Mouse (Mus musculus) frontal cortex, postnatal 36 days (tissue): ENCODE measurements around the gene Tcf20.

ENCODE experiments used
- DNase-seq, 2 experiments: peaks; one replicate each; pipeline ENCODE4 v3.0.0; 2022; ENCODE audit warnings: low spot score in 2 of 2

The Tcf20 gene

DNA sequence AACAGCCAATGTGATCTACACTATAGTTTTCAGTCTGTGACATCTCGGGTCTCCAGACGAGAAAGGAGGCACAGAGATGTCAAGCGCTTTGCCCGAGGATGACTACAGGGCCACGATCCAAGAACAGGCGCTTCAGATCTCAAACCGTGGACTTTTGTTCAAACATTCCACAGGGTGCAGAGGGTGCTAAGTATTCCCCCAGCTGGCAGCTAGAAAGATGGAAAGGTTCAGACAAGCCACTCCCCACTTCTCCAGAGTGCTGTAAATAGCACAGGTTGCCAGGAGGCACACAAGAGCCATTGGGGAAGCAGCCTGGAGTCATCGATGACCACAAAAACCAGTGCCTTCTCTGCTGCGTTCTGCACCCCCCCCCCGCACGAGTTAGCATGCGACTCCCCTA is 28.5 kb downstream of the Tcf20 start:
- DNase-seq: no peak

DNA sequence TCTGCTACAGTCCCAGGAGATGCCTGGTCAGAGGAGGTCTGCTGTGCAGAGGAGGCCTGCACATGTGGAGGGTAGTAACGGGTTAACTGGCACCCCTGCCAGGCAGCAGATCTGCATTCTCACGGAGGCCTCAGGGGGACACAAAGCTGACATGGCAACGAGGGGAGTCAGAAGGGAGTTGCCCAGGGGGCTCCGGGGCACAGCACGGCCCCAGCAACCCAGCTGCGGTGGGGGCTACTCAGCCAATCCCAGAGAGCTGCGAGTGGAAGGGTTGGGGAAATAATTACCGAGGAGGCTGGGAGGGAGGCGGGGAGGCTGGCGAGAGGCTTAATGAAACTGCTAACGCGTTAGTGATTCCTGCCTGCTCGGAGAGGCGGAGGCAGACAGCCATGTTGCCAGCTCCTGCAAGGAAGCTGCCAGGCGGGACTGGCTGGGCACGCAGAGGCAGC is 29.4 kb downstream of the Tcf20 start:
- DNase-seq: peak; percentile 71 to 73

DNA sequence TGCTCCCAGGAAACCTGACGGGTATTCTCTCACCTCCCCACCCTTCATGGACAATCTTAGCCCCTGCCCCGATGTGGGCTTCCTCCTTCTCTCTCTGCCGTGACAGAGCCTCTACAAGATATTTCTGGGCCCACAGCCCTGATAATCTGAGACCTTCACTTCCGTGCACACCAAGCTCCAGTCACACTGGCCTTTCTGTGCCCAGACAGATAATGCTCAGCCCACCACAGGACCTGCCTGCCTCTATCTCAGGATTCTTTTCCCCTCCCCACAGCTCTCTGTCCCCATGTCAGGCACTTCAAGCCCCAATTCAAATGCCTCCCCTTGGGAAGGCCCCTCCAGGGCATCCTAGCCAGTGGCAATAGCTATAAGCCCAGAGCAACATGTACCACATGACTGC is 31.0 kb downstream of the Tcf20 start:
- no peak for DNase-seq

DNA sequence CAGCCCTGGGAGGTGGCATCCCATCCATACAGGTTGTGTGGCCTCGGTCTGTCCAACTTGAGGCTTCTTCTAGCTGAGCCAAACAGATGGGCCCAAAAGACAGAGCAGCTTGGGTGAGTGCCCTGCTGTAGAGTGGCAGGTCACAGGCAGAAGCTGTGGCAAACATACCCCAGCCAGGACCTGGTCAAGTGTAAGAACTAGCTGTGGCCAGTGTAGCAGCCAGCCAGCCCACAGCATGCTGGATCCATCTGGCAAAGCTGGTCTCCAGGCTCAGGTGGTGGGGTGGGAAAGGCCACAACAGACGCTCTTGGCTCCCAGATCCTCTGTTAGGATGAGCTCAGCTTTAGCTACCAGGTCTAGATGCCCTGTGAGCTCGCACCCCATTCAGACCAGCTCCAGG is 31.4 kb downstream of the Tcf20 start:
- DNase-seq: no peak

DNA sequence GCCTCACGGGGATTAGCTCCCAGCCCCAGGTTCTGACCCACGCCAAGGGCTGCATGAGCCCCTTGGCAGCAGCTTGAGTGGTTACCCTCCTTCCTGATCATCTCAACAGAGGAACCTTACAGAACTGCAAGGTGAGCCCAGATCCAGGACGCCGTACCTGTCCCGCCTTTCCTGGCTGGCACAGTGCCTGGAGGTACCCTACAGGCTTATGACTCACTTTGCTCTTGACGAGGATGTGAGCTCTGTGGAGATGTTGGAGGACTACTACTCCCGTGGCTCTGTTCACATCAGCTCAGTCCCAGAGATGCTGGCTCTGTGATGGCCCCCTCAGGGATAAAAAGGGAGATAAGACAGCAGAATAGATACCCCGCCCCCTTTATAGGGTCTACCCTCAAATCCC is 32.4 kb downstream of the Tcf20 start:
- DNase-seq: no peak

DNA sequence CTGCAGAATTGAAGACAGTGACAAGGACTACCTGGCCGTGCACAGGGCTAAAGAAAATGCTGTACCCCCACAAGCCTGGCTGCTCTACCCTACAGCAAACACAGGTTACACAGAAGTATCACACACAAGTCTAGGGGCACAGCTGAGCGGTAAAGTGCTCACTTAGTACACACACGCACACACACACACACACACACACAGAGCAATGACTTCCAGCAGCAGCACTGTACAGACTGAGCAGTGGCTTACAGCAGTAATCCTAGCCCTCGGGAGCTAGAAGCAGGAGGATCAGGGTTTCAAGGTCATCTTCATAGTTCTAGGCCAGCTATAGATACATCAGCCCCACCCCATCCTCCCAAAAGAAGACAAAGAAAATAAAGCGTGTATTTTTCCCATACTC is 33.6 kb downstream of the Tcf20 start:
- no peak for DNase-seq

DNA sequence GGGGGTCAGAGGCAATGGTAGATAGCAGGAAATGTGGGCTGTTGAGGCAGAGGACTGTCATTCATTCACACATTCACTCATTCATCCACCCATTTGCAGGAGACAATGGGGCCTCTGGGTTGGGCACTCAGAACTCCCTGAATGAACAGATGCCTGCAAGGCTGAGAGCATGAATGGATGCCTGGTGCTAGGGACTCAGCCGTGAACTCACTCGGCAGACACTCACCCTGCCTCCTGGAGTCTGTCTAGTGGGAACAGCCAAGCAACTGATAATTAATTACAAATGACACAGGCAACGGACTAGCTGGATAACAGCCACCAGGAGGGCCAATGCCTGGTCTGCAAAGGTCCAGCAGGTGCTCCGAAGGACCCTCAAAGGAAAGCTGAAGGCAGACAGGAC is 34.6 kb downstream of the Tcf20 start:
- DNase-seq: no peak

DNA sequence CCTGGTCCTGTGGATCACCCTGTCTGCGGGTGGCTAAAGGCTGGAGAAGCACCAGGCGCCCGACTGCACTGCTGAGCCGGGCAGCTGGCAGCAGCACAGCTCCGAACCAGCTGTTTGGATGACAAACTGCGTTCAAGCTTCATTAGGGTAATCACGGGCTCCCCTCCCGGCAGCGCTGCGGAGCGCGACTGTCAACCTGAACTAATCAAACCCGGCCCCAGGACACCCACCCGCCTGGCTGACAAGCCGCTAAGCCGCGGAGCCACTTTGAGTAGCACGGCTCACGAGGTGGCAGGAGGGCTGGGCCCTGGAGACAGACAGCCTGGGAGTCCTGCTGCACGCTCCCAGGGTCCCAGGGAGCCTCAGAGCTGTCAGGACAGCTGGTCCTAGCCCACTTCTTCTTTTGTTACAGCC is 35.4 kb downstream of the Tcf20 start:
- DNase-seq: no peak

DNA sequence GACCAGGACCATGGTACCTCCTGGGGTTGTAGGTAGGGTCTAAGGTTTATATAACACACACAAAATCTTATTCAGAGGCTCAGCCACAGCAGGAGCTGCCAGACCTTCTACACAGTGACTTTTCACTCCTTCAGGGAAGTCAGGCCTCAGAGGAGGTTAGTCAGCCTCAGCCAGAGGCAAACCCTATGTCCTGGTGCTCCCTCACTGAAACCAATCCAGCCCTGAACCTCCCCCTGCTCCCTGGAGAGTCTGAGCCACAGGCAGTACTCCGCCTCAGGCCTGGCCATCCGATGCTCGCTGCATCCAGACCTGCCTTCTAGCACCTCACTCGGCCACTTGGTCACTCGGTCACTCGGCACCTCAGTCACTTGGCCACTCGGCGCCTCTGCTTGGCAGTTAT is 37.4 kb downstream of the Tcf20 start:
- DNase-seq: no peak

DNA sequence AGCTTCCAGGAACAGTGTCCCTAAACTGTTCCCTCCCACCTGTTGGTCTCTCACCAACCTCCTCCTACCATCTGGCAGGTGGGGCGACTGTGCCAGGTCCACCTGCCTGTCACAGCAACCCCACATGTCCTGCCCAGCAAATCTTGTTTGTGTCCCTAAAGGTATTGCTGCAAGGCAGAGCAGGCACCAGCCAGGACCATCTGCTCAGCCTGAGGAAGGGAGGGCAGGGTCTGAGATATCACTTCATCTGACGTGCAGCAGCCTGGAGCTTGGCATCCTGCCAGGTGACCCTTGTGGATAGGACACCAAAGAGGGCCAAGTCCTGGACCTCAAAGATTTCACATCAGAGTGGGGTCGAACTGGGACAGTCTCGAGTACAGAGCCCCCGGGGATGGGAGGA is 40.2 kb downstream of the Tcf20 start:
- DNase-seq: no peak

DNA sequence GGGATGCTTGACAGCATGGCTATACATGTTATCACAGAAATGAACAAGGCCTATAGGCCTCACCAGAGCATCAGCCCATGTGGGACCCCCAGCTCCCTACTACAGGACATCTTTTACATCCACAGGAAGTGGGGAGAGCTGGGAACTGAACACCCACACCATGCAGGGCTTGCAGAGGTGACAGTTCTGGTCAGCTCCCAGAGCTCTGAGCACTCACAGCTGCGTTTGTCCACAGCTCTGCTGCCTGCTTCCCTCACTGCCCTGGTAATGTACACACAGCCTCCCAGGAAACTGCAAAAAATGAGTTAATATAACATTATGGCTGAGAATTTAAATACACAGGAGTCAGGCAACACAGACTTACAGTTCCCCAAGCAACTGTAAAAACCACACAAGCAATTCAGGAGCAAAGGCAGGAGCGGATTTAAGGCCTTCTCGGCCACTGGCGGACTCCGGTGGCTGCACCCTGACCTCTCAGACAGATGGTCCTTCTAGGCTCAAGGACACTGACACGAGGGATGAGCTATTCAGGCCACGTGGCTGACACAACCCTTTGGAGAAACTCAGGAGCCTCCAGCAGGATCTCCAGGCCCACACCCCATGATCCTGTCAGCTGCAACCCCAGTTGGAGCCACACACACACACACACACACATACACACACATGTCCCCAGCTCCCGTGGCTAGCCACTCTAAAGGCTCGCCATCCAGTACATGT is 43.0 kb downstream of the Tcf20 start:
- no peak for DNase-seq

DNA sequence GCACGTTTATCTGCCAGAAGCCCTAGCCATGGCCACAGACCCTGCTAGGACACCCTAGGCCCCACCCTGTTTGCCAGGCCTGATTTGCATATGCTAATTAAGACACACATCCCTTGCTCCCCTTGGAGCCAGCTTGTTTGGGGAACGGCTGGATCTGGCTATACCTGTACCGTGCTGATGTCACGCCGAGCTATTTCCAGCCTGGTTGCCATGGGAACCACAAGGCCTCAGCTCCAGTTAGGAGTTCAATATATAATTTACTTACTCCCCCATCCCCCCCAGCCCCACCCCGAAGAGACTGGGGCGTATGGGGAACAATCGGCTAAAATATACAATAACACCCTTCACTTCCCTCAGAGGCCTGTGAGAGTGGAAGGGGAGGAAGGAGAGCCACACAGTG is 45.9 kb downstream of the Tcf20 start:
- DNase-seq: peak in 1 of 2 experiments; percentile 84

DNA sequence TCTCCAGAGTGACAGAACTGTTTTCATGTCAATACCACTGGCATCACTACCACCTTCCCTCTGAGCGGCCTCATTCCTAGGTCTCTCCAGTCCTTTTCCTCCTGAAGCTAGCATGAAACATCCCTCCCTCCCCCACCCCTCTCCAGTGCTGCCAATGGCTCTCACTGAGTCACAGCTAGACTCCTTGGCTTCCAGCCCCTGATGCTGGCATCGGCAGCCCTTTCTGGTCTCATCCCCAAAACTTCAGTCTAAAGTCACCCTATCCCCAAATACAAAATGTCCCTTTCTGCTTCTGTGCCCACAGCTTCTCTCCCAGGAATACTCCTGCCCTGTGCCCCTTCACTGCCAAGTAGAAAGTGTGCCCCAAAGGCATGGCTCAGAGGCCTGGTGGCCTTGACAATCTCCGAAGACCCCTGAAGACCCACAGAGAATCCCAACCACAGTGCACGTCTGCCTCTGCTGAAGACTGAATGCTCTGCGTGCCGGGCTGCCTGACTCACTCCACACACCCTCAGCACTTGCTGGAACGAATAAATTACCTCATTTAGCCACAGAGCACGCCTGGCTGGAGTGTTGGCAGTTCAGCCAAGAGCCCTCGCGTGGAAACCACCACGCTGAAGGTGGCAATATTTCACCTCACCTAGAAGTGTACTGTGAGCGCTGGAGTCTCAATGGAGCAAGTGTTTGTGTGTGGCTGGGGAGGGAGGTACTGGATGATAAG is 47.0 kb downstream of the Tcf20 start:
- peak in 1 of 2 experiments; percentile 66 for DNase-seq

DNA sequence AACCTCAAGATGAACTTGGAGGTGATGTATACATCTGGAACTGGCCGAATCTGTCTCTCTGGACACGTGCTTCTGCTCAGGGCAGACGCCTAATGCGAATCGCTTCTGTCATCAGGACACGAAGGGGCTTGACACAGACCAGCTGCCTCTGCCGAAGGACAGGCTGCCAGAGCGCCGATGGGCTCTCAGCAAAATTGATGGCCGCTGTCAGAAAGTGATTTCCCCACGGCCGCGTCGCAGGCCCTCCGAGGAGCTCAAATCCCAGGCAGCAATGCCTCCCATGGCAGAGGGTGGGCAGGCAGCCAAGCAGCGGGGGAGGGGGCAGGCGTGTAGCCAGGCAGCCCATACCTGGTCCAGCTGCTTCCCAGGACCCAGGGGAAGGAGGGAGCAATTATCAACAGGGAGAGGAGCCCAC is 49.5 kb downstream of the Tcf20 start:
- no peak for DNase-seq

DNA sequence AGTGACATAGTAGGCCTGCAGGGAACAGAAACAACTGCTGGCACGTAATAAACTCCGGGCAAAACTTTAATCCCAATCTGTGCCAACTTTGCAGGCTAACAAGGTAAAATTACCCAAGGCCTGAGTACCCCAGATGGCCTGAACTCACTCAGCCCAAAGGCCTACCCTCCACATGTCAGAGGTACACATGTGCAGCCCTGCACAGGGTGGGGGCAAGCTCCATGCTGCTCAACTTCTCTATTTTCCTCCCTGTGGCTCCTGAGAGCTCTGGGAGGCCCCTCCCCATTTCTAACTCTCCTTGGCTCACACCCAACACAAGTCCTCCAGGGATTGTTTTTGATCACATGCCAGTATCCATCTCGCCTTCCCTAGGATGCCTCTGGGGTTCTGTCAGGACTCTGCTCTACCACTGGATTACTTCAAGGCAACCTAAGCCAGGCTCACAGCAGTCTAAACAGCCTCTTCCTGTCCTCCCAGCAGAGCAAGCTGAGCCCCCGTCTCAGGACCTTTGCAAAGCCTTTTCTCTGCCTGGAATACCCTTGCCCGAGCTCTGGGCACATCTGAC is 50.2 kb downstream of the Tcf20 start:
- DNase-seq: no peak

DNA sequence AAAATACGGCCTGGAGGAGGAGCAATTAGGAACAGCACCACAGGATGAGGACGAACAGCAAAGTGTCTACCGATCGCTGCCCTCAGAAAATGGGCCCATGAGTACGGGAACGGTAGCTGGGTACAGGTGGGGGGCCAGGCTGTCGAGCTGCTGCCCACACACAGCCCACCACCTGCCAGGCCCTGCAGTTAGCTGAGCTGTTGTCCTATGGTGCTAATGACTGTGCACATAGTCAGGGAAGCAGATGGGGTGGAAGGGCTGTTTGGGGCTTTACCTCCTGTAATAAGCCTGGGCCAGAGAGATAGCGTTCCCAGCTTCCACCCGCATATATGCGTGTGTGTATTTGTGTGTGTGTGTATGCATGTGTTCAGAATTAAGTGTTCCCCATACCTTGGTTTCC is 52.7 kb downstream of the Tcf20 start:
- no peak for DNase-seq

DNA sequence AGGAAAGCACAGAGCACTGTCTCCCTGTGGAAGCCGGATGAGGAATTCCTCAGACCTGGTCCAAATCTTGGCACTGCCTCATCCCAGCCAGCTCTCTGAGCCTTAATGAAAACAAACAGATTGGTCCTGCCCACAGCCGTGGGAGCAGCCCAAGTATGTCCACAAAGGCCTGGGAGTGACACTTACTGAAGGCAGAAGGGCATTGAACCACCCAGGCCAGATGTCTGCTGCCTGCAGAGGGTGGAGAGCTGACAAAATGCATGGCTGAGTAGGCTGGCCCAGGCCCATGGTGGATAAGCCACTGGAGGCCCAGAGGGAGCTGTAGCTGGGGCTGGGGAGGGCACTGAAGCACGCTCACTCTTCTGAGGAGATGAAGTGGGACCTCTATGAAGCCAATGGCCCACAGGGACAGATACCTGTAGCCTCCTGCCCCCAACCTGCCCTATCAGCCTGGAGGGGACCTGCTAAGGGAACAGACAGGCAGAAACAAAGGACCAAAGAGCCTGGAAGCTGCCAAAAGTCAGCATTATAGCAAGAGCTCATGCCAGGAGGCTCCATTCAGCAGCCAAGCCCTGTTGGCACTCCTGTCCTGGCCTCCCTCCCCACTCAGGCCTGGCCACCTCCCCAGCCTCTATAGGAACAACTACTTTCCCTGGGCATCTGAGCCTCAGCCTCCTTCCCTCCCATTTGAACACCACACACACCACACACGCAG is 54.6 kb downstream of the Tcf20 start:
- no peak for DNase-seq

DNA sequence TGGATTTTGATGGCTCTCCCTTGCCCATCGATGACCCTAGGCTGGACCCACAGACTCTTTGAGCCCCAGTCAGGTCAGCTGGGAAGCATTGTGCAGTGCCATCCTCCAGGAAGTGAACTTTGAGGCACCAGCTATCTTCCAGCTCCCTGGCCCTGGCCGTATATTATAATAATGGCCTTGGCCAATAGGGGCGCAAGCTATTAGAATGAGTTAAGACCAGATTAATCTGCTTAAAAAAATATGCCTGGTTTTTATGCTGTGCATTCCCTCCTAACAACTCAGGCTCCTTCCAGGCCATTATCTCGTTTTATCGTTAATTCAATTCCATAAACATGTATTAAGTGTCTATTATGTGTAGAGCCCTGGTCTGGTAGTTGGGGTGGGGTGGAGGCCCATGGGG is 56.2 kb downstream of the Tcf20 start:
- no peak for DNase-seq

DNA sequence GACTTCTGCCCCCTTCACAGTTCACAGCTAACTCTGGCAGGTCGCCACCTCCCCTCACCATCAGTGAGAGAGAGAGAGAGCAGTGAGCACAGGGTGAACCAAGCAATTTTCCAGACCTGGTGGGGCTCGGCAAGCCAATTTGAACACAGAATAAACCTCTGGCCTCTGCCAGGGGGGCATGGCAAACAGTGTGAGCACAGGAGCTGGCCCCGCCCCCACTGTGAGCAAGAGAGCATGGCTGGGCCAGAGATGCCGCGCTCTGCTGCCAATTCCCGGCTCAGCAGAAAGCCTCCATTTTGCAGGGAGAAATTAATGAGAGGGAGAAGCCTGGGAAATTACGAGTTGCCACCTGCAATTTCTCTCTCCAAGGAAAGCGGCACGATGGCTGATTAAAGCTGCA is 58.1 kb downstream of the Tcf20 start:
- DNase-seq: no peak

DNA sequence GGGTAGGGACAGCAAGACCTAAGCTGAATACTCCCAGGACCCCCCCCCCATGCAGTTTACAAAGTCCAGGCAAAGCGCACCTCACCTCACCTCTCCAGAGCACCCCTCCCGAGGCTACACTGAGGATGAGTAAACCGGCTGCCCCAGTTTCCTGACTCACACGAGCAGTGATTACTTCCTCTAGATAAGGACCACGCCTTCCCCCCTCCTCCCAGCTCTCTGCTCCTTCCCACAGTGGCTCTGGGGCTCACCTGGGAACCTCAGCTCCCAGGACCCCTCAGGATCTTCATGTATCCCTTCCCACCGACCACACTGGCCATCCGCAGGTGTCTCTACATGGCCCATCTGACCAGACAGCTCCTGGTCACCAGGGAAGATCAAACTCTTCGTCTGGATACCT is 58.8 kb downstream of the Tcf20 start:
- no peak for DNase-seq

DNA sequence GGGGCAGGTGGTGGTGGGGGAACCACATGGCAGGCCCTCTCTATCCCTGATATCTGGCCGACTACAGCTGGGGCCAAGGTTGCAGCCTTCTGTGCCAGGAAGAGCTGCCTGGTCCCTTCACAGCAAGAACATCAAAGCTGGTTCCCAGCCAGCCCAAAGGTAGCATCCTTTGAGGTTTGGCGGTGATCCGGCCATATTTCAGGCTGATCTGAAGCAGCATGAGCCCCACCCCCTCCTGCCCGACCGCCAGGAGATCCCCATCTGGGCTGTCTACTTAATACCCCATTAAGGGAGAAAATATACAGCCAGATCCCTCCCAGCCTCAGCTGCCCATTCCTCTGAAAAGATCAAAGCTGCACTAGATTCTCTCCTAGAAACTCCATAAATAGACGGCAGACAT is 59.6 kb downstream of the Tcf20 start:
- DNase-seq: no peak

DNA sequence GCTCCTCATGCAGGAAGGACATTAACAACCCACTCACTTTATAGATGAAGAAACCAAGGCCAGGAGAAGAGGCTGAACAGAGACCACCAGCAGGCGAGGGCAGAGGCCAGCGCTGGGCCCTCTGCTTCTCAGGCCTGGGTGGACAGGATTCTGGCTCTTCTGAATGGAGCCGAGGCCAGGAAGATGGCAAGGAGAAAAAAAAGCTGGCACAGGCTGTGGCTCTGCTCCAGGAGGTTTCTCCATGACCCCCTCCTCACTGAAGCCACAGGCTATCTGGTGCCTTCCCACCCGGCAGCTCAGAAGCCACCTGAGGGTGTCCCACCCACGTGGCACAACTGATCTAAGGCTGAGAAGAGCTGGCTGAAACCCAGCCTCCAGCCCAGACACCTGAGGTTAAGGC is 60.6 kb downstream of the Tcf20 start:
- DNase-seq: no peak
